ENCODE assay signal across 13 mouse cellular contexts in the genomic region with DNA sequence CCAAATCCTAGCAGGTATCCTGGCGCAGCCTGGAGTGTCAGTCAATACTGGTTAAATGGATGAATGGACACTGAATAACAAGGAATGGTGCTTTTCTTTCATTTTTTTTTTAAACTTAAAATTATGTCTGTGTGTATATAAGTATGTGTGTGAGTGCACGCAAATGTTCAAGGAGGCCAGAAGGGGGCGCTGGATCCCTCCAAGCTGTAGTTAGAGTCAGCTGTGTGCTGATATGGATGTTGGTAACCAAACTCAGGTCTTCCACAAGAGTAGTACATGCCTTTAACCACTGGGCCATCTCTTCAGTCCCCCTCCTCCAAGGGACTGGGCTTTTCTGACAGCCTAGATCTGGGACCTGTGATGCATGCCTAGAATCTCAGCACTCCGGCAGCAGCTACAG. TPM values are rescaled to one million over a fixed set of nuclear protein-coding genes. Genes with fewer than 3 reads are reported as not detected.
A peak's percentile ranks its signal among the peaks of the same experiment; 100 is the strongest.
DNase-seq lines count a peak whose midpoint lies in the region; ATAC-seq and TF ChIP-seq lines count a peak whose summit lies in the region.
"Had no signal": no experiment of that assay in that cellular context is flagged by ENCODE, and none has a peak within 500 bp of the region (broad histone marks: within the 10 kb centered on the region; RNA-seq: fewer than 3 reads in every experiment).

No protein-coding gene starts in this region.

- 82% methylated on average over 4 of the region's 4 CpGs for WGBS in forebrain, postnatal 0 days
- WGBS in forebrain, embryonic 10.5 days = 85% methylated on average over 4 of the region's 4 CpGs
- 79% methylated on average over 4 of the region's 4 CpGs for WGBS in lung, postnatal 0 days
- WGBS in small intestine, adult 2 months = 79% methylated on average over 4 of the region's 4 CpGs

- no peak overlapping the region for H3K9ac ChIP-seq in forebrain, postnatal 0 days
- H3K9ac ChIP-seq in lung, postnatal 0 days (replicated peaks; ENCODE audit: low read depth) = no peak overlapping the region
- H3K9ac ChIP-seq: heart, embryonic 15.5 days; limb, embryonic 12.5 days had no signal

- H3K4me1 ChIP-seq in forebrain, postnatal 0 days (ENCODE audit: insufficient read depth) = no peaks in the 10 kb centered on the region
- peaks cover 16% of the 10 kb centered on the region for H3K4me1 ChIP-seq in forebrain, embryonic 10.5 days
- peaks cover 6% of the 10 kb centered on the region for H3K4me1 ChIP-seq in lung, postnatal 0 days (ENCODE audit: insufficient read depth, low read depth, low read length)
- H3K4me1 ChIP-seq in small intestine, adult 2 months (ENCODE audit: control insufficient read depth, insufficient read depth, insufficient read length, low read length) = peaks cover 10% of the 10 kb centered on the region

- ATAC-seq in forebrain, postnatal 0 days = no peak
- no peak for ATAC-seq in lung, postnatal 0 days

- no peak for TF ChIP-seq POLR2A in small intestine, adult 2 months (IDR thresholded peaks at IDR 0.05; ENCODE audit: low read depth, low read length)

- no peaks in the 10 kb centered on the region for H3K9me3 ChIP-seq in forebrain, postnatal 0 days (ENCODE audit: low read length)
- H3K9me3 ChIP-seq in forebrain, embryonic 10.5 days = no peaks in the 10 kb centered on the region
- H3K9me3 ChIP-seq in lung, postnatal 0 days (ENCODE audit: low read length) = no peaks in the 10 kb centered on the region
- H3K9me3 ChIP-seq: heart, embryonic 15.5 days; limb, embryonic 12.5 days had no signal

- no peak overlapping the region for H3K4me2 ChIP-seq in forebrain, postnatal 0 days (ENCODE audit: low read depth)
- no peak overlapping the region for H3K4me2 ChIP-seq in lung, postnatal 0 days (replicated peaks; ENCODE audit: low read depth, low read length)
- H3K4me2 ChIP-seq: heart, embryonic 15.5 days; limb, embryonic 12.5 days had no signal

- no peak overlapping the region for H3K4me3 ChIP-seq in forebrain, postnatal 0 days (ENCODE audit: low read depth, low read length)
- H3K4me3 ChIP-seq in forebrain, embryonic 10.5 days = no peak overlapping the region
- H3K4me3 ChIP-seq in lung, postnatal 0 days (ENCODE audit: low read depth, low read length) = no peak overlapping the region
- no peak overlapping the region for H3K4me3 ChIP-seq in small intestine, adult 2 months (ENCODE audit: low read depth, low read length)
- H3K4me3 ChIP-seq: heart, embryonic 15.5 days; limb, embryonic 12.5 days had no signal

- H3K36me3 ChIP-seq in forebrain, postnatal 0 days (ENCODE audit: insufficient read depth) = no peaks in the 10 kb centered on the region
- H3K36me3 ChIP-seq in forebrain, embryonic 10.5 days (replicated peaks) = no peaks in the 10 kb centered on the region
- no peaks in the 10 kb centered on the region for H3K36me3 ChIP-seq in lung, postnatal 0 days (ENCODE audit: insufficient read depth, low read length)
- peaks cover 53% of the 10 kb centered on the region for H3K36me3 ChIP-seq in small intestine, adult 2 months (ENCODE audit: control insufficient read depth, insufficient read depth, low read length)
- H3K36me3 ChIP-seq: heart, embryonic 15.5 days; limb, embryonic 12.5 days had no signal

- intact Hi-C loops in left cerebral cortex, postnatal 10 days (cut with DNase I) = loop anchor here (5.0 to 10.0 kb wide), 2 partner anchors 113 to 191 kb away; no protein-coding TSS in a partner anchor

- TF ChIP-seq CTCF in forebrain, postnatal 0 days (IDR thresholded peaks at IDR 0.05; ENCODE audit: low read depth) = peak; percentile 43
- peak; percentile 45; the same call in 1 of the 2 replicates for TF ChIP-seq CTCF in lung, postnatal 0 days (IDR thresholded peaks at IDR 0.05)
- TF ChIP-seq CTCF in small intestine, adult 2 months (IDR thresholded peaks at IDR 0.05; ENCODE audit: extremely low read depth, insufficient read length, insufficient replicate concordance, low read depth, low read length) = peak; percentile 49; the same call in 1 of the 2 replicates

- no peak for TF ChIP-seq EP300 in lung, postnatal 0 days (IDR thresholded peaks at IDR 0.05)

- no peak for DNase-seq in forebrain, postnatal 0 days
- no peak for DNase-seq in forebrain, embryonic 10.5 days (ENCODE audit: extremely low spot score, low spot score)
- no peak for DNase-seq in lung, postnatal 0 days (ENCODE audit: low spot score)
- DNase-seq in lung, postnatal 4 days = no peak
- DNase-seq in ES-CJ7 (ENCODE audit: low read depth, low spot score) = peak; percentile 78
- DNase-seq in left cerebral cortex, postnatal 10 days (ENCODE audit: extremely low spot score in 1 of 2, low spot score in 2 of 2) = no peak
- DNase-seq in adrenal gland, adult 2 months = no peak
- DNase-seq: adrenal gland, postnatal 25 days had no signal

- H3K27me3 ChIP-seq in forebrain, postnatal 0 days (ENCODE audit: insufficient read depth, low read length) = peaks cover 12% of the 10 kb centered on the region
- H3K27me3 ChIP-seq in forebrain, embryonic 10.5 days (ENCODE audit: poor library complexity, severe bottlenecking) = peaks cover 62% of the 10 kb centered on the region
- H3K27me3 ChIP-seq in lung, postnatal 0 days (replicated peaks; ENCODE audit: insufficient read depth, low read length) = 0 out of 2 replicates have a peak, but pooled peaks cover 6% of the 10 kb centered on the region
- H3K27me3 ChIP-seq in small intestine, adult 2 months (ENCODE audit: control insufficient read depth, insufficient read depth, low read length) = no peaks in the 10 kb centered on the region

- H3K27ac ChIP-seq in forebrain, postnatal 0 days (ENCODE audit: low read depth, low read length) = no peak overlapping the region
- no peak overlapping the region for H3K27ac ChIP-seq in forebrain, embryonic 10.5 days
- H3K27ac ChIP-seq in lung, postnatal 0 days (ENCODE audit: low read length) = no peak overlapping the region
- no peak overlapping the region for H3K27ac ChIP-seq in small intestine, adult 2 months (ENCODE audit: insufficient read depth, low read depth, low read length)
- H3K27ac ChIP-seq: heart, embryonic 15.5 days; limb, embryonic 12.5 days had no signal

RNA-seq across cellular contexts. Expression of gene Grb7, which starts 9.3 kb away (rescaled TPM):
- total RNA-seq in forebrain, postnatal 0 days (2014; rRNA removed) = 1.2 and 2.1 TPM in 2 replicates
- polyA plus RNA-seq in forebrain, postnatal 0 days (2015; fragmentation: Nextera tagmentation; extraction: Ambion mirVana) = 0.88 and 1.3 TPM in 2 replicates
- polyA plus RNA-seq in forebrain, embryonic 10.5 days (2016; fragmentation: Nextera tagmentation; extraction: Ambion mirVana) = 4.1 and 5.6 TPM in 2 replicates
- polyA plus RNA-seq in lung, postnatal 0 days (2015; fragmentation: Nextera tagmentation; extraction: Ambion mirVana) = 30.7 and 33.1 TPM in 2 replicates
- polyA plus RNA-seq in small intestine, adult 2 months (2012; rRNA removed) = 33.0 and 137 TPM in 2 replicates
- 1 to 10 TPM; 2.1 to 2.6 TPM for total RNA-seq in left cerebral cortex, postnatal 10 days (2021)
- under 1 TPM; 0.35 to 0.45 TPM for total RNA-seq in adrenal gland, adult 2 months (2021)
- polyA plus RNA-seq in adrenal gland, adult 2 months (2012; rRNA removed) = 0.97 and 1.1 TPM in 2 replicates
- total RNA-seq: adrenal gland, postnatal 25 days; common myeloid progenitor, adult 5-6 weeks; megakaryocyte progenitor cell, adult 5-6 weeks had no signal

RNA-seq across cellular contexts. Expression of gene Mien1, which starts 16.7 kb away (rescaled TPM):
- 73.1 and 105 TPM in 2 replicates for total RNA-seq in forebrain, postnatal 0 days (2014; rRNA removed)
- 272 and 326 TPM in 2 replicates for polyA plus RNA-seq in forebrain, postnatal 0 days (2015; fragmentation: Nextera tagmentation; extraction: Ambion mirVana)
- 91.2 and 94.3 TPM in 2 replicates for polyA plus RNA-seq in forebrain, embryonic 10.5 days (2016; fragmentation: Nextera tagmentation; extraction: Ambion mirVana)
- 86.1 and 96.0 TPM in 2 replicates for polyA plus RNA-seq in lung, postnatal 0 days (2015; fragmentation: Nextera tagmentation; extraction: Ambion mirVana)
- polyA plus RNA-seq in small intestine, adult 2 months (2012; rRNA removed) = 17.2 and 37.7 TPM in 2 replicates
- total RNA-seq in left cerebral cortex, postnatal 10 days (2021) = 100 to 1,000 TPM; 104 to 117 TPM
- total RNA-seq in adrenal gland, adult 2 months (2021) = 10 to 100 TPM; 88.5 to 93.5 TPM
- polyA plus RNA-seq in adrenal gland, adult 2 months (2012; rRNA removed) = 43.0 and 49.2 TPM in 2 replicates

RNA-seq across cellular contexts. Expression of gene Erbb2, which starts 43.2 kb away (rescaled TPM):
- 3.8 and 4.9 TPM in 2 replicates for total RNA-seq in forebrain, postnatal 0 days (2014; rRNA removed)
- polyA plus RNA-seq in forebrain, postnatal 0 days (2015; fragmentation: Nextera tagmentation; extraction: Ambion mirVana) = 2.4 and 3.7 TPM in 2 replicates
- 18.9 and 21.9 TPM in 2 replicates for polyA plus RNA-seq in forebrain, embryonic 10.5 days (2016; fragmentation: Nextera tagmentation; extraction: Ambion mirVana)
- polyA plus RNA-seq in lung, postnatal 0 days (2015; fragmentation: Nextera tagmentation; extraction: Ambion mirVana) = 21.2 and 23.6 TPM in 2 replicates
- 40.2 and 105 TPM in 2 replicates for polyA plus RNA-seq in small intestine, adult 2 months (2012; rRNA removed)
- total RNA-seq in left cerebral cortex, postnatal 10 days (2021) = 1 to 10 TPM; 2.4 TPM
- 1 to 10 TPM; 2.4 to 5.9 TPM for total RNA-seq in adrenal gland, adult 2 months (2021)
- polyA plus RNA-seq in adrenal gland, adult 2 months (2012; rRNA removed) = 7.0 and 7.2 TPM in 2 replicates
- total RNA-seq: common myeloid progenitor, adult 5-6 weeks; megakaryocyte progenitor cell, adult 5-6 weeks had no signal

RNA-seq across cellular contexts. Expression of gene Pgap3, which starts 55.2 kb away (rescaled TPM):
- total RNA-seq in forebrain, postnatal 0 days (2014; rRNA removed) = 10.9 and 11.0 TPM in 2 replicates
- polyA plus RNA-seq in forebrain, postnatal 0 days (2015; fragmentation: Nextera tagmentation; extraction: Ambion mirVana) = 7.1 and 7.6 TPM in 2 replicates
- 10.0 and 10.1 TPM in 2 replicates for polyA plus RNA-seq in forebrain, embryonic 10.5 days (2016; fragmentation: Nextera tagmentation; extraction: Ambion mirVana)
- 8.0 and 8.6 TPM in 2 replicates for polyA plus RNA-seq in lung, postnatal 0 days (2015; fragmentation: Nextera tagmentation; extraction: Ambion mirVana)
- polyA plus RNA-seq in small intestine, adult 2 months (2012; rRNA removed) = 26.0 and 52.1 TPM in 2 replicates
- total RNA-seq in left cerebral cortex, postnatal 10 days (2021) = 10 to 100 TPM in 1 of 2 experiments, 1 to 10 TPM in 1; 8.6 to 10.1 TPM
- total RNA-seq in adrenal gland, adult 2 months (2021) = 1 to 10 TPM; 4.7 to 5.9 TPM
- 18.4 and 20.3 TPM in 2 replicates for polyA plus RNA-seq in adrenal gland, adult 2 months (2012; rRNA removed)
